In the genomic region with DNA sequence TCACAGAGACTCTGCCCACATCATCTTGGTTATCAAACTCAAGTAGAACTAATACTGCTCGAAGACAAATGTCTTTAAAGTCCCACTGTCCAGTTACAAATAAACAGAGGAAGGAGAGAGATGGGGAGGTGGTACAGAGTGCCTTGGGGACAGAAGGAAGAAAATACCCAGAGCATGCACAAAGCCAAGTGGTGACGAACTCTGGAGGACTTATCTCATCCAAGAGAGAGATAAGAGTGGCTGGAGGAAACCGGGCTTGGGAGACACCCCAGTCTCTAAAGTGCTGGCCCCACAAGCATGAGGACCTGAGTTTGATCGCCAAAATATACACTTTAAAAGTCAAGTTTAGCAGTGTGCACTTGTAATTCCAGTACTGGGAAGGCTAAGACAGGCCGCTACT, we compare ENCODE assay signal across 18 mouse cellular contexts.
"Had no signal": no experiment of that assay in that cellular context is flagged by ENCODE, and none has a peak within 500 bp of the region (broad histone marks: within the 10 kb centered on the region; RNA-seq: fewer than 3 reads in every experiment).

No protein-coding gene starts in this region.

- H3K36me3 ChIP-seq: lung, embryonic 15.5 days; midbrain, embryonic 13.5 days; midbrain, embryonic 15.5 days; neural tube, embryonic 12.5 days; stomach, embryonic 15.5 days had no signal

- DNase-seq: liver, postnatal 0 days; lung, adult 2 months; lung, postnatal 14 days; lung, postnatal 36 days; right cerebral cortex, postnatal 14 days; thymus, adult 2 months; thymus, postnatal 25 days; thymus, postnatal 4 days had no signal

- H3K9ac ChIP-seq: liver, postnatal 0 days; lung, embryonic 15.5 days; midbrain, embryonic 13.5 days; midbrain, embryonic 15.5 days; neural tube, embryonic 12.5 days; stomach, embryonic 15.5 days had no signal

- H3K4me1 ChIP-seq: megakaryocyte, embryonic 14.5 days; neural tube, embryonic 12.5 days had no signal

- H3K27me3 ChIP-seq: megakaryocyte, embryonic 14.5 days; midbrain, embryonic 13.5 days; midbrain, embryonic 15.5 days; neural tube, embryonic 12.5 days; stomach, embryonic 15.5 days had no signal

- H3K4me2 ChIP-seq: lung, embryonic 15.5 days; midbrain, embryonic 11.5 days; midbrain, embryonic 13.5 days; midbrain, embryonic 15.5 days; neural tube, embryonic 12.5 days; stomach, embryonic 15.5 days had no signal

- ATAC-seq: liver, postnatal 0 days; lung, postnatal 0 days; midbrain, embryonic 13.5 days; midbrain, embryonic 15.5 days had no signal

- H3K9me3 ChIP-seq: lung, embryonic 15.5 days; midbrain, embryonic 13.5 days; midbrain, embryonic 15.5 days; neural tube, embryonic 12.5 days; stomach, embryonic 15.5 days had no signal

- H3K4me3 ChIP-seq: lung, embryonic 15.5 days; megakaryocyte, embryonic 14.5 days; midbrain, embryonic 13.5 days; midbrain, embryonic 15.5 days; neural tube, embryonic 12.5 days; stomach, embryonic 15.5 days had no signal

- H3K27ac ChIP-seq: lung, embryonic 15.5 days; macrophage; midbrain, embryonic 13.5 days; midbrain, embryonic 15.5 days; neural tube, embryonic 12.5 days; stomach, embryonic 15.5 days; stomach, postnatal 0 days had no signal
